Mouse (Mus musculus): ENCODE data around the gene Pbx1. TPM values are rescaled to one million over a fixed set of nuclear protein-coding genes. Genes with fewer than 3 reads are reported as not detected.

The Pbx1 gene
- polyA plus RNA-seq, 1 experiment: 80.6 TPM

DNA sequence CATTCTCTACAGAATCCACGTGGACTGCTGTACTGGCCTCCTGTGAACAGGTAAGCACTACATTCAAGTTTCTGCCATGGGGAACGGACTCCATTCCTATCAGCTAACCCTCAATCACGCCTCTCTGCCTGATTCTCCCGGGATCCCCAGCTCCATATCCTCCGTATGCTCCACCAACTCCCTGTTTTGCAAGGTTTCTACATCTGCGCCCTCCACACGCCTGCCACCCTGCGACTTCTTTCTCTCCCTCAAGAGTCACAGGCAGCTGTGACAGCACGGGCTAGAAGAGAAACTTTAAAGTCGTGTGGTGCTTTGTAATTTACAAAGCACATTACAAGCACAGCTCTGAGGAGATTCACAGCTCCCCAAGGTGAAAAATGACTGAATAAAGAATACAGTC, 23.3 kb downstream of the Pbx1 start:
- H3K36me3 ChIP-seq (replicated peaks; ENCODE audit: low read length): peaks cover 90% of the 10 kb centered on the region
- no peak overlapping the region for H3K4me3 ChIP-seq (replicated peaks)
- H3K9me3 ChIP-seq: no peaks in the 10 kb centered on the region
- TF ChIP-seq GATA1 (IDR thresholded peaks at IDR 0.05; ENCODE audit: borderline replicate concordance, low read length) (no peak), FLI1 (IDR thresholded peaks at IDR 0.05; ENCODE audit: low read length) (no peak)
- H3K27me3 ChIP-seq (replicated peaks): no peaks in the 10 kb centered on the region
- H3K4me1 ChIP-seq: peaks cover 21% of the 10 kb centered on the region

DNA sequence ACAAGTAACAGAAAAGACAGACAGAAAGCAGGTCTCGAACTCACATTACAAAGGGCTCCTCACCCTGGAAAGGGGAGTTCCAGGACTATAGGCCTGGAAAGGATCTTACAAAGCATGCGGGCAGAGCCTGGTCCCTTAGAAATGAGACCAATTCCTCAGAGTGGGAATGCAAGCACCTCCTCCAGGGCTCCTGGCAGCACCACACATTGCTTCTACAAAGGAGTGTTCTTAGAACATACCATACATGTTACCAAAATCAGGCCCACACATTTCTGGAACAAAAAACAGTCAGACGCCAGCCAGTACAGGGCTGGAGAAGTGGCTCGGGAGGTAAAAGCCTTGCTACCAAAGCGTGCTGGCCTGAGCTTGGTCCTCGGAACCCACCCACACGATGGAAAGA, 24.1 kb downstream of the Pbx1 start:
- no peak overlapping the region for H3K4me3 ChIP-seq (replicated peaks)
- H3K4me1 ChIP-seq: peaks cover 17% of the 10 kb centered on the region
- no peaks in the 10 kb centered on the region for H3K9me3 ChIP-seq
- H3K27me3 ChIP-seq (replicated peaks): no peaks in the 10 kb centered on the region
- H3K36me3 ChIP-seq (replicated peaks; ENCODE audit: low read length): peaks cover 89% of the 10 kb centered on the region
- no peak for TF ChIP-seq FLI1 (IDR thresholded peaks at IDR 0.05; ENCODE audit: low read length)
- no peak for TF ChIP-seq GATA1 (IDR thresholded peaks at IDR 0.05; ENCODE audit: borderline replicate concordance, low read length)

DNA sequence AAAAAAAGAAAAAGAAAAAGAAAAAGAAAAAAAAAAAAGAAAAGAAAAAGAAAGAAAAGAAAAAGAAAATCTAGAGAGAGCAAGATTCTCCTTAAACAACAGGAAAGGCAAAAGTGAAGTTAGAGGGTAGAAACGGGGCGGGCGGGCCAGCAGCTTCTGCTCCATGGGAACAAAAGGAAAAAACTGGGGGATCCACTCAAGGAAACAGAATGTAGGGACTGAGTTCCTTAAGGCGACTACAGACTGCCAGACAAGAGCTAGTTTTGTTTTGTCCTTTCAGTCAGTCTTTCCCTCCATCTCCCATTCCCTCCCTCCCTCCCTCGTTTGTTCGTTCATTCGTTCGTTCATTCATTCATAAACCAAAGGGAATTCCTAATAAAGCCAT, 25.8 kb downstream of the Pbx1 start:
- no peaks in the 10 kb centered on the region for H3K27me3 ChIP-seq (replicated peaks)
- peaks cover 24% of the 10 kb centered on the region for H3K4me1 ChIP-seq
- TF ChIP-seq GATA1 (IDR thresholded peaks at IDR 0.05; ENCODE audit: borderline replicate concordance, low read length): no peak
- H3K9me3 ChIP-seq: no peaks in the 10 kb centered on the region
- H3K36me3 ChIP-seq (replicated peaks; ENCODE audit: low read length): peaks cover 90% of the 10 kb centered on the region
- no peak overlapping the region for H3K4me3 ChIP-seq (replicated peaks)

DNA sequence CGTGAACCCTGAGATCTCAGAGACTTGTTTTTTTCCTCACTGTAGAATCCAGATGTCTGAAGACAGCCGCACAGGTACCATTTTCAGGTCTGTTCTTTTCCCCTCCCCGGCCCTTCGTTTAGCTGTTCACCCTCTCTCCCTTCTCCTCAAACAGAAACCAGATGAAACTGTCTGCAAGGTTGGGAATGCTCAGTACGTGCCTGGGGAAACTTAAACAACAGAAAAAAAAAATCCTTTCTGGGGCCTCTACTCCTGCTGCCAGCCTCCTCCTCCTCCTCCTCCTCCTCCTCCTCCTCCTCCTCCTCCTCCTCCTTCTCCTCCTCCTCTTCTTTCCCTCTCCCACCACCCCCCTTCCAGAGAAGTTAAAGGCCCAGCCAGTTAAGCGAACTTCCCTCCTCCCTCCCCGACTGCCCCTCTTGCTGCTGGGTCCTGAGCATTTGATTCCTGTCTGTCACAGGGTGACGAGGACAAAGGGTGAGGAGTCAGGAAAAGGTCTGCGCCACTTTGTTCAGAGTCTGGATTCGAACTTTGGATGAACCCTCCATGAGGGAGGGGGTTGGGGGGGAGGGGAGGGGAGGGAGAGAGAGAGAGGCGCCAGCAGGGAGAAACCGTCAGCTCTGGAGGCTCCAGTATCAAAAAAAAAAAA, 26.3 kb downstream of the Pbx1 start:
- Histone ChIP-seq H3K4me3 (replicated peaks) (no peak overlapping the region), H3K27me3 (replicated peaks) (no peaks in the 10 kb centered on the region), H3K4me1 (peaks cover 29% of the 10 kb centered on the region), H3K9me3 (no peaks in the 10 kb centered on the region), H3K36me3 (replicated peaks; ENCODE audit: low read length) (peaks cover 90% of the 10 kb centered on the region)
- TF ChIP-seq GATA1 (IDR thresholded peaks at IDR 0.05; ENCODE audit: borderline replicate concordance, low read length) (no peak), FLI1 (IDR thresholded peaks at IDR 0.05; ENCODE audit: low read length) (no peak)

DNA sequence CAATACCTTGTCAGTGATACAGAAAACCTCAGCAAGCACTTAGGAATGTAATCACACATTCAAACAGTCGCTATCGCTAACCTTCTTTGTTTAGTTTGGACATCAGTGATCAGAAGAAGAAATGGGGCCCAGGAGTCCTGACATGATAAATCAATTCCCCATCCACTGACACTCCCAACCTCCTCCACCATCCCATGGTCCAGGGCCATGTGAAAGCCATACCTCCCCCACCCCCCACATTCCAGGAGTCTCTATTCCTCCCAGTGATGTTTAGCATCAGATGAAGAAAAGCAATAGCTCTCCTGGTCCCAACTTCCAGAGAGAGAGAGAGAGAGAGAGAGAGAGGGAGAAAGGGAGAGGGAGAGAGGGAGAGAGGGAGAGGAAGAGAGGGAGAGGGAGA, 28.5 kb downstream of the Pbx1 start:
- H3K9me3 ChIP-seq: no peaks in the 10 kb centered on the region

DNA sequence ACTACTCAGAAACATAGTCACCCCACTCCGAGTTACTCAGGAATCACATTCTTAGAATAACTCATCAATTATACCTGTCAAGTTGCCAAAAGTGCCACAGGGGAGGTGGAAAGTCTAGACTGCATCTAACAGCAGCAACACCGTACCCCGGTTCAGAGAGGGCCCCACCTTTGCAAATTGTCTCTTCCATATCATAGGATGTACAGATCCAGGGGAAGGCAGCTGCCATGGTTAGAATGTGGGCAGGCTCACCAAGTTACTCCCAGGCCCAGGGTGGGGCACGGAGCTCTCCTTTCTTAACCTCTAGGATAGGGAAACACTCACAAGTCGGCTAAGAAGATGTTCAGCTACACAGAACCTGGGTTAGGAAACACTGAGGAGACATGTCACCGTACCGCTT, 29.4 kb downstream of the Pbx1 start:
- TF ChIP-seq GATA1 (IDR thresholded peaks at IDR 0.05; ENCODE audit: borderline replicate concordance, low read length) (no peak), FLI1 (IDR thresholded peaks at IDR 0.05; ENCODE audit: low read length) (no peak)
- Histone ChIP-seq H3K9me3 (no peaks in the 10 kb centered on the region), H3K4me1 (peaks cover 46% of the 10 kb centered on the region), H3K27me3 (replicated peaks) (no peaks in the 10 kb centered on the region), H3K4me3 (replicated peaks) (no peak overlapping the region), H3K36me3 (replicated peaks; ENCODE audit: low read length) (peaks cover 84% of the 10 kb centered on the region)

More for the DNA sequence above, 28.5 kb downstream of the Pbx1 start:
- peaks cover 88% of the 10 kb centered on the region for H3K36me3 ChIP-seq (replicated peaks; ENCODE audit: low read length)
- TF ChIP-seq GATA1 (IDR thresholded peaks at IDR 0.05; ENCODE audit: borderline replicate concordance, low read length) (no peak), FLI1 (IDR thresholded peaks at IDR 0.05; ENCODE audit: low read length) (no peak)
- peaks cover 41% of the 10 kb centered on the region for H3K4me1 ChIP-seq
- no peaks in the 10 kb centered on the region for H3K27me3 ChIP-seq (replicated peaks)
- no peak overlapping the region for H3K4me3 ChIP-seq (replicated peaks)

DNA sequence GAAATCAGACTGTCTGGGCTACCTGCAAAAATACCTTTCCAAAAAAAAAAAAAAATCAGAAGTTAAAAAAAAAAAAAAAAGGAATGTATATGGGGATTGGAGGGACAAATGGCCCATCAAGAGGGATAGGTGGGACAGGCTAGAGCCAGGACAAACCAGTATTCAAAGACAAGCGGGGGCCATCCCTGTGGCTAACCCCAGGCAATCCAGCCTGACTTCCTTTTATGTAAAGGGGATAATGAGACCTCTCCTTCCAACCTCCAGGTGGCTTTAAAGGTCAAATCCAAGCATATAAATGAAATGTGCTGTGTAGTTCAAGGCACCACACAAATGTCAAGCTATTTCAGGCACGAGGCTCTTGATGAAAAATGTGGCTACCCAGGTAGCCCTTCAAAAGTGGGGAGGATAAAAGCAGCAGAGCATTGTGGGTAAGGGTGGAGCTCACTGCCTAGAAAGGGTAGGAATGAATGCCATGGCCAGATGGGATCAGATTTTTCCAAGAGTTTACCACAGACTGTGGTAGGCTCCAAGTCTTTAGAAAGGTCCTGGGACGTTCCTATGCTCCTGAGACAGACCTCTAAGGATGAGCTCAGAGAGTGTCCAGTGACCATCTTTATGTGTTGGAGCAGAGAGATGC, 36.4 kb downstream of the Pbx1 start:
- Histone ChIP-seq H3K36me3 (replicated peaks; ENCODE audit: low read length) (peaks cover 91% of the 10 kb centered on the region), H3K27me3 (replicated peaks) (no peaks in the 10 kb centered on the region), H3K4me1 (peaks cover 84% of the 10 kb centered on the region), H3K4me3 (replicated peaks) (no peak overlapping the region), H3K9me3 (no peaks in the 10 kb centered on the region)
- no peak for TF ChIP-seq GATA1 (IDR thresholded peaks at IDR 0.05; ENCODE audit: borderline replicate concordance, low read length)
- TF ChIP-seq FLI1 (IDR thresholded peaks at IDR 0.05; ENCODE audit: low read length): no peak

DNA sequence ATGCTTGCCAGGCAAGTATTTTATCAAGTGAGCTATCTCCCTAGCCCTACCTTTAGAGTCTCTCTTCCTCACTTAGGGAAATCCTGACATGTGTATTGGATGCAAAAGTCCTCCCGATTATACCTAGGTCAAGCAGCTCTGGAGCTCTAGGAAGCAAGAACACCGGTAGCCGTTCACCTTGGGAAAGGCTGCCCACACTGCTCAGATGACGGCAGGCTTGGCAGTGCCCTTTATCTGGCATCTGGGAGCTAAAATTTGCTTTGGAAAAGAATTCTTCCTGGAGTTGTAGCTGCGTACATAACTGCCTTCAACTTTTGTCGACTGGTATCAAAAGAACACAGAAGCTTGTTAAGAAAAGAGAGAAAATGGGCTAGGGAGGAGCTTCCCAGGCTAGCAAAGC, 37.5 kb downstream of the Pbx1 start:
- Histone ChIP-seq H3K9me3 (no peaks in the 10 kb centered on the region), H3K36me3 (replicated peaks; ENCODE audit: low read length) (peaks cover 93% of the 10 kb centered on the region), H3K4me3 (replicated peaks) (no peak overlapping the region), H3K27me3 (replicated peaks) (no peaks in the 10 kb centered on the region), H3K4me1 (peaks cover 86% of the 10 kb centered on the region)
- TF ChIP-seq GATA1 (IDR thresholded peaks at IDR 0.05; ENCODE audit: borderline replicate concordance, low read length) (no peak), FLI1 (IDR thresholded peaks at IDR 0.05; ENCODE audit: low read length) (no peak)

DNA sequence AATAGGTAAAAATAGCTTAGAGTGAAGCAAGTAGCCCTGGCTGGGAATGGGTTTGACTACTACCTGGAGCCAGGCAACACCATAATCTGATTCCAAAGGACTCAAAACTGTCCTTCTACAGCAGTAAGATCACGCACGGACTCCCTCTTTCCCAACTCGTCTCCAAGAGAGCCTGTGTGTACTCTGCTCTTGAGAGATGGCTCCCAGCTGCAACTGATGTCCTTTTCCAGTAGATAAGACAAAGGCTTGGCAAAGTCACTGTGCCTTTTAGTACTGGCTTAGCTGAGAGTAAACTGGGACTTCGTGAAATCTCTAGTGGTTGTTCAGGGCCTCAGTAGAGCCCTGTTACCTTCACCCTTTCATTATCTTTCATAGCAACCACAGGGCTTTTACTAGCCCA, 38.6 kb downstream of the Pbx1 start:
- TF ChIP-seq GATA1 (IDR thresholded peaks at IDR 0.05; ENCODE audit: borderline replicate concordance, low read length): no peak
- no peak for TF ChIP-seq FLI1 (IDR thresholded peaks at IDR 0.05; ENCODE audit: low read length)
- no peaks in the 10 kb centered on the region for H3K9me3 ChIP-seq
- H3K4me3 ChIP-seq (replicated peaks): no peak overlapping the region
- peaks cover 89% of the 10 kb centered on the region for H3K4me1 ChIP-seq
- H3K27me3 ChIP-seq (replicated peaks): no peaks in the 10 kb centered on the region
- H3K36me3 ChIP-seq (replicated peaks; ENCODE audit: low read length): peaks cover 93% of the 10 kb centered on the region

DNA sequence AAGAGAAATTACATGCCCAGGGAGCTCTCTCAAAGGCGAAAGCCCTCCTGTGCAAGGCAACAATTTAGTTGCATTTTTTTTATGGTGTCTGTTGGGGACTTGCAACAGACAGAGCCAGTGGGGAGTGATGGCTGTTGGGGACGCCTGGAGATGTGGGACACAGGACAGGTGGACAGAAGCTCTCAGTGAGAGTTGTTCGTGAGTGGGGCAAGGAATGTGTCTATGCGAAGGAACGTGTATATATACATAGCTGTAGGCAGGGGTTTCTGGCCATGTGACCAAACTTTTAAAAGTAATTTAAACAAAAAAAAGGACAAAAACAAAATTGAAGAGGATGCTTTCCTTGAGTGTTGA, 39.6 kb downstream of the Pbx1 start:
- Histone ChIP-seq H3K9me3 (no peaks in the 10 kb centered on the region), H3K27me3 (replicated peaks) (no peaks in the 10 kb centered on the region), H3K4me1 (peaks cover 84% of the 10 kb centered on the region), H3K36me3 (replicated peaks; ENCODE audit: low read length) (peaks cover 95% of the 10 kb centered on the region), H3K4me3 (replicated peaks) (no peak overlapping the region)
- TF ChIP-seq FLI1 (IDR thresholded peaks at IDR 0.05; ENCODE audit: low read length): no peak
- TF ChIP-seq GATA1 (IDR thresholded peaks at IDR 0.05; ENCODE audit: borderline replicate concordance, low read length): no peak
